ENCODE assay signal across 30 mouse cellular contexts in genomic region chr6:100410067-100410631, GRCm38 (mm10).
DNase-seq lines count a peak whose midpoint lies in the region; ATAC-seq lines count a peak whose summit lies in the region.
"Had no signal": no experiment of that assay in that cellular context is flagged by ENCODE, and none has a peak within 500 bp of the region (broad histone marks: within the 10 kb centered on the region; RNA-seq: fewer than 3 reads in every experiment).

No protein-coding gene starts in this region.

- intact Hi-C loops in gastrocnemius, postnatal 14 days (cut with DNase I; ENCODE audit: low total_unique reads) = no loop called here

- DNase-seq in CD4-positive helper T cell, adult 2 months (ENCODE audit: low read depth, low spot score) = peak; percentile 26
- no peak for DNase-seq in gastrocnemius, postnatal 14 days
- no peak for DNase-seq in left cerebral cortex, adult 18-20 months (ENCODE audit: low spot score in 2 of 2)
- no peak for DNase-seq in right cerebral cortex, postnatal 36 days (ENCODE audit: low spot score in 2 of 2)
- DNase-seq: adrenal gland, postnatal 10 days; adrenal gland, postnatal 36 days; cerebellum, adult 11 months; cerebellum, adult 8-10 months; cerebellum, postnatal 14 days; gastrocnemius, postnatal 10 days; heart, adult 18-20 months; heart, postnatal 10 days; heart, postnatal 36 days had no signal

- no peaks in the 10 kb centered on the region for H3K36me3 ChIP-seq in midbrain, embryonic 13.5 days
- H3K36me3 ChIP-seq: embryonic facial prominence, embryonic 12.5 days; embryonic facial prominence, embryonic 15.5 days; forebrain, embryonic 12.5 days; forebrain, embryonic 15.5 days; G1E; heart, embryonic 12.5 days; heart, embryonic 15.5 days; hindbrain, embryonic 10.5 days; hindbrain, embryonic 13.5 days had no signal

- H3K27me3 ChIP-seq in midbrain, embryonic 13.5 days = peaks cover 7% of the 10 kb centered on the region; the same call in 1 of the 2 replicates
- H3K27me3 ChIP-seq: embryonic facial prominence, embryonic 15.5 days; forebrain, embryonic 15.5 days; heart, embryonic 12.5 days had no signal

- H3K9ac ChIP-seq in midbrain, embryonic 13.5 days (replicated peaks) = no peak overlapping the region
- H3K9ac ChIP-seq: embryonic facial prominence, embryonic 12.5 days; embryonic facial prominence, embryonic 15.5 days; forebrain, embryonic 12.5 days; forebrain, embryonic 15.5 days; heart, embryonic 12.5 days; heart, embryonic 15.5 days; hindbrain, embryonic 13.5 days had no signal

- no peaks in the 10 kb centered on the region for H3K9me3 ChIP-seq in midbrain, embryonic 13.5 days
- H3K9me3 ChIP-seq: embryonic facial prominence, embryonic 12.5 days; embryonic facial prominence, embryonic 15.5 days; forebrain, embryonic 12.5 days; forebrain, embryonic 15.5 days; heart, embryonic 12.5 days; heart, embryonic 15.5 days; hindbrain, embryonic 10.5 days; hindbrain, embryonic 13.5 days had no signal

- no peak overlapping the region for H3K27ac ChIP-seq in midbrain, embryonic 13.5 days
- H3K27ac ChIP-seq: embryonic facial prominence, embryonic 12.5 days; embryonic facial prominence, embryonic 15.5 days; forebrain, embryonic 12.5 days; forebrain, embryonic 15.5 days; heart, embryonic 15.5 days; hindbrain, embryonic 10.5 days; hindbrain, embryonic 13.5 days had no signal

- no peak overlapping the region for H3K4me2 ChIP-seq in midbrain, embryonic 13.5 days (replicated peaks)
- H3K4me2 ChIP-seq: embryonic facial prominence, embryonic 12.5 days; embryonic facial prominence, embryonic 15.5 days; forebrain, embryonic 12.5 days; forebrain, embryonic 15.5 days; heart, embryonic 12.5 days; heart, embryonic 15.5 days; hindbrain, embryonic 13.5 days had no signal

- no peak overlapping the region for H3K4me3 ChIP-seq in midbrain, embryonic 13.5 days (replicated peaks)
- H3K4me3 ChIP-seq: embryonic facial prominence, embryonic 12.5 days; embryonic facial prominence, embryonic 15.5 days; forebrain, embryonic 12.5 days; forebrain, embryonic 15.5 days; heart, embryonic 12.5 days; heart, embryonic 15.5 days; hindbrain, embryonic 10.5 days; hindbrain, embryonic 13.5 days had no signal

- H3K4me1 ChIP-seq in midbrain, embryonic 13.5 days (replicated peaks) = no peaks in the 10 kb centered on the region
- H3K4me1 ChIP-seq: embryonic facial prominence, embryonic 15.5 days; forebrain, embryonic 12.5 days; forebrain, embryonic 15.5 days; hindbrain, embryonic 13.5 days had no signal

- 97% methylated on average over 8 of the region's 8 CpGs for WGBS in midbrain, embryonic 13.5 days

- 0 out of 2 replicates have a peak, but pooled peaks have one; percentile 18 for ATAC-seq in common myeloid progenitor, adult 5-6 weeks (replicated peaks; ENCODE audit: low read depth, poor library complexity, severe bottlenecking)
- peak; percentile 79 for ATAC-seq in megakaryocyte, adult 5-6 weeks (ENCODE audit: poor library complexity, severe bottlenecking)
- peak; percentile 75 for ATAC-seq in neutrophil, adult 5-6 weeks (ENCODE audit: extremely low read depth, insufficient number of reproducible peaks, low FRiP score, poor library complexity, severe bottlenecking)
- ATAC-seq in midbrain, embryonic 13.5 days = no peak
- ATAC-seq: forebrain, embryonic 15.5 days; hindbrain, embryonic 16.5 days; inflammation-experienced regulatory T-cells, adult 6 months; intestine, embryonic 16.5 days; Patski had no signal
